In the genomic region with DNA sequence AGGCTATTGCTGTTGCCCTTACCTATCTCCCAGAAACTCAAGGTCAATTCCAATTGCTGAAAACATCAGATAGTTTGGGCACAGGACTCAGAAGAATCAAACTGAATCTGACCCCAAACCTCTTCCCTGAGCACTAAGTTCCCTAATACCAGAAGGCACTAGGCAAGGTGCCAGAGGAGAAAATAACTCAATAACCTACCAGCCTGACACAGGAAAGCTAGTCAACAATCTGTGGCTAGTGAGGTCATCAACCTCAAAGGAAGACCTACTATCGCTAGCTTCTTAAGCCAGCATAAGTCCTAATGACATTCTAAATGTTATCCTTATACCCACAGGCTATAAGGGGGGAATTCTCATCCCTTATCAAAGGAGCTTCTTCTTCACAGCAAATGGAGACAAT, we compare ENCODE assay signal across 20 mouse cellular contexts.
A peak's percentile ranks its signal among the peaks of the same experiment; 100 is the strongest.
DNase-seq lines count a peak whose midpoint lies in the region; ATAC-seq lines count a peak whose summit lies in the region.
"Had no signal": no experiment of that assay in that cellular context is flagged by ENCODE, and none has a peak within 500 bp of the region (broad histone marks: within the 10 kb centered on the region; RNA-seq: fewer than 3 reads in every experiment).

No protein-coding gene starts in this region.

- peak; percentile 80 for ATAC-seq in granulocyte monocyte progenitor cell, adult 5-6 weeks (replicated peaks; ENCODE audit: poor library complexity, severe bottlenecking)
- ATAC-seq: activated CD4-positive, CD25-positive, alpha-beta regulatory T cell, adult 4 months; forebrain, embryonic 13.5 days; forebrain, embryonic 16.5 days; hindbrain, embryonic 16.5 days had no signal

- DNase-seq in kidney, adult 8-10 months = peak; percentile 39 to 47
- no peak for DNase-seq in kidney, postnatal 4 days
- peak; percentile 43 to 47 for DNase-seq in kidney, postnatal 36 days
- no peak for DNase-seq in kidney, postnatal 10 days
- no peak for DNase-seq in liver
- DNase-seq in layer of hippocampus, postnatal 25 days (ENCODE audit: extremely low spot score in 1 of 2, low spot score in 1 of 2) = no peak
- DNase-seq: adrenal gland, adult 8-10 months; adrenal gland, postnatal 25 days; cerebellum, adult 11-12 months; cerebellum, adult 8-10 months; cerebellum, postnatal 10 days; cerebellum, postnatal 36 days; gastrocnemius, postnatal 10 days; gastrocnemius, postnatal 36 days; heart, adult 11 months had no signal

Comparison
In these comparisons a context has a peak if more than half of its experiments do, and no peak if none do; other contexts are left out.
1. DNase-seq: peak in kidney, adult 8-10 months (2 of 2) and kidney, postnatal 36 days (2 of 2); none in kidney, postnatal 4 days (0 of 2), kidney, postnatal 10 days (single experiment), liver (single experiment) and layer of hippocampus, postnatal 25 days (0 of 2).